Mouse (Mus musculus): Measurements from ENCODE around the gene Clybl. TPM values are rescaled to one million over a fixed set of nuclear protein-coding genes. Genes with fewer than 3 reads are reported as not detected.

The Clybl gene
- total RNA-seq, 2 experiments from 2014 or later = 131 to 137 TPM

- no peak for DNase-seq
Measured at GRCm38 (mm10) chr14:122246919-122247859, 65.7 kb downstream of the Clybl start.

DNA sequence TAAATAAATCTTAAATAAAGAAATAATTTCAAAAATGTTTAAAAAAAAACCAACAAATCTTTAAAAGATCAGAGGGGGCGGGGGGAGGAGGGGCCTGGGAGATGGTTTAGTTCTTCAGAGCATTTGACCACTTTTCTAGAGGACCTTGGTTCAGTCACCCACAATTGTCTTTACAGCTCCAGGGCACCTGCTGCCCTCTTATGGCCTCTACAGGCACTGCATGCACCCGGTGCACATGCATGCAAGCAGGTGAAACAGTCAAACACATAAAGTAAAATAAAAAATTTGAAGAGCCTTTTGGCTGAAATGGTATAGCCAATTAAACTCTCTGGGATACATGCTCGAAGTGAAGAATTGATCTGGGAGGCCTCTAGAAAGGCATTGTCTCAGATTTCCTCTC is 67.6 kb downstream of the Clybl start:
- DNase-seq = no peak

GRCm38 (mm10) chr14:122251346-122251745 is 69.8 kb downstream of the Clybl start:
- DNase-seq = no peak

DNA sequence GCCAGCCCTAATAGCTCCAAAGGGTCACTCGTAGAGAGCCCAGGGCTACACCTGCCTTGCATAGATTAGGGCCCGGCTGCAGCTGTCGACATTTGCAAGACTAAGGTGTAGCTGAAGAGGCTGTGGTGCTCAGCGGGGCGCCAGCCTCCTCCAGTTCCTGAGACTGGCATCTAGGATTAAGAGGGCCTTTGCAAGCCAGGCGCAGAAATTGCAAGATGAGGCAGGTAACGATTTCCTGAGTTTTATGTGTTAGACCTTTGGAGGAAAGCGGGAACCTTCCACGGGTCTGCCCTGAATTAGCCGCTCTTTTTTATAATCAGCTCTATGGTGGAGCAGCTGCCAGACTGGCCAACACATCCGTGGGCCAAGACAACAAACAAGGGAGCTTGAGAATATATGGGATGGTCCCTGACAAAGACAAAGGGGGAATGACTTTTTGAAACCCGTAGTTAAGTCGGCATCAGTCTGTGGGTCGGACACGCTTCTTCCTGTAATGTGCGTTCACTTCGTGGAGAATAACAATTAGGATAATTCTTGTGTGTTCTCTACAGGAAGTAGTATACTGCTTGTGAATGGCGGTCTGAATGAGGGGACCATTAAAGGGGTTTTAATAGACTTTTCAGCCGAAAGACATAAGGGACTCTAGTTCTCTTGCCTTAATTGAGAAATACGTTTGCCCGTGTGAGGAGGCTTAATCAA is 74.2 kb downstream of the Clybl start:
- DNase-seq = no peak

DNA sequence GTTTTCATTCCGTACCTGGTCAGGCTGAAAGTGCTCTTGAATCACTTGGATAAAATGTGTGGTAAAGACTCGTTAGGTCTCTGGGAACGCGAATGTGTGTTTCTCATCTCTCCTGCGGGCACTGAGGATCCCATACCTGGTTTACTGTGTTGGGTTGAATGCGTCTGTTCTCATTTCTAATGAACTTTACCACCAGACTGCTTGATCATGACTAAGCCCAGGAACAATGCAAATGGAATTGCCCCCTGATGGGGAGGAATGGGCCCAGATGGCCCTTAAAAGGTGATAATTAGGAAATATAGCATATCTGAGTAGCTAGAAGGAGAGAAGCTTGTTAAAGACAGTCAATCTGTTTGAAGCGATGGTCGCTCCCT is 74.7 kb downstream of the Clybl start:
- DNase-seq = no peak

DNA sequence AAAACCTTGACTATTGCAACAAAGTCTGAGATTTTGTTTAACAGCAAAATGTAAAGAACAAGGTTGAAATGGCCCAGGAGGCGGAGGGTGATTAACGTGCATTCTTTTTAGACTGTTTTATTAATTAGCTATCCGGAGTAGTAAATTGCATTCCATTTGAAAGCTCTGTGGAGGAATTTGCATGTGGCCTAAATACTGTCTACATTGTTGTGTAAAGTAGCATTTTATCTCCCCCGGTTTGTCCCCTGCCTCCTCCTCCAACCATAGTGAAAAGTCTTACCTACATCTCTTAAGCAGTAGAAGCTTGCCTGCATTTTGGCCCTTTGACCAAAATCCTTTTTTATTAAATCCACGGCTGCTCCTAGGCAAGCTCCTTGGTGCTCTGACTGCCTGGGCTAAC is 76.8 kb downstream of the Clybl start:
- DNase-seq = no peak

DNA sequence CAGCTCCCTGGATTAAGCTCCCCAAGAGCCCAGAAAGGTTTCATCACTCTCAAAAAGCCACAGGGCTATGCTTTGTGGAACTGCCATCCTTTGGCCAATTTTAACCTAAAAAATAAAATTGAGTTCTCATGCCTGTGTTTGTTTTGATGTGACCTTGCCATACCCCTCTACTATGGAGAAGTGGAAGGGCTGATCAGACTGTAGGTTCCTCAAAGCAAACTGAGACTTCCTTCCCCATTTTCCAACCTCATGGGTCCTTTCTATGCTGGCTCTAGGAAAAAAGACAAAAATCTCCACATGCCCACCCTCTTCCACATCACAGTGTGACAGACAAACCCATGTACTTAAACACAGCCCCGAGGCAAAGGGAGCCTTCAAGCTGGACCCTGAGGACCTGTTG is 79.7 kb downstream of the Clybl start:
- DNase-seq = peak in 1 of 2 experiments; percentile 15

DNA sequence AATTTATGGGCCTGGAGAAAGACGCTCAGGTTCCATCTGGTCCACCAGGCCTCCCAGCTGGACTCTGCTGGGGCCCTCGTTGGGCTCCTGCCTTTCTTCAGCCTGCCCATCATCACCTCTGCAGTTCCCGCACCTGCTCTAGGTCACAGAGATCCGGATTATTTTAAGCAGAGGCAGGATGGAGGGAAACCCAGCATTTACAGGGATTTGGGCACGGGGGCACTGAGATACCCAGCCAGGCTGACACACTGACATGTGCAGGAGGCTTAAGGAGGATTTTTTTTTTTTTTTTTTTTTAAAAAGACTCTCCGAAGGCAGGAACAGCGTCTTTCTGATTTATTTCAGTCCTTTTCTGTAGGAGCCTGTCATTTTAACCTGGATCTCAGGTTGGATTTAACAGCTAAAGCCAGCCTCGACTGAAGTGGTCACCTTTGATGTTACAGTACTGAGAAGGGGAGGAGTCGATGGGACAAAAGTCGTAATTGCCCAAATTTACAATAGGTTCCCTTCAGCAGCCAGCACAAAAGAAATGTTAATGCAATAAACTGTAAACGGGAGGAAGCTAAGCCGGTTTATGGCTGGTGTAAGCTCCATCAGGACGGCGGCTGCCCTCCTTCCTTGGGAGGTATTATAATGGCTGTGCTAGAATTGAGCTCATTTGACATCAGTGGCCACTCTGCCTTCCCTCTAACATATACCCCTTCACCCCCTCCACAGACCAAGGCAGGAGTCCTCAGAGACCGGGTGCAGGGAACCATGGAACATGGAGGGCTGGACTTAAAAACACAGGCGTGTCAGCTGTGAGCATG is 81.6 kb downstream of the Clybl start:
- DNase-seq = no peak

GRCm38 (mm10) chr14:122265214-122265613 is 83.7 kb downstream of the Clybl start:
- DNase-seq = no peak

DNA sequence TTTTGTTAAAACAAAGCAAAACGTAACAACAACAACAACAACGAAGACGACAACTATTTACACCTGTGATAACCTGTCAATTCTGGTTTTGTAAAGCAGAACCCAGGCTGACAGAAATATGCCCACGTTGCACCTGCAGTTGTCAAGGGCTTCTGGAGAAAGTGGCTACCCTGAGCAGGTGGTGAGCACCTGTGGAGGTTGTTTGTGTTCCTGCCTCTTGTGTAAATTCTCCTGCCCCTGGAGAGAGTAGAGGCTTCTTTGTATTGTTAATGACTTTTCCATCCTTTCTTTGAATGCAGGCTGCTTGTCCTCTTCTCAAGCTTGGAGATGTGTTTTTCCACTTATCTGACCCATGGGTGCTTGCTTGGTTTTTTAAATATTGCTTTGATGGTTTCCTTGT is 86.1 kb downstream of the Clybl start:
- no peak for DNase-seq

DNA sequence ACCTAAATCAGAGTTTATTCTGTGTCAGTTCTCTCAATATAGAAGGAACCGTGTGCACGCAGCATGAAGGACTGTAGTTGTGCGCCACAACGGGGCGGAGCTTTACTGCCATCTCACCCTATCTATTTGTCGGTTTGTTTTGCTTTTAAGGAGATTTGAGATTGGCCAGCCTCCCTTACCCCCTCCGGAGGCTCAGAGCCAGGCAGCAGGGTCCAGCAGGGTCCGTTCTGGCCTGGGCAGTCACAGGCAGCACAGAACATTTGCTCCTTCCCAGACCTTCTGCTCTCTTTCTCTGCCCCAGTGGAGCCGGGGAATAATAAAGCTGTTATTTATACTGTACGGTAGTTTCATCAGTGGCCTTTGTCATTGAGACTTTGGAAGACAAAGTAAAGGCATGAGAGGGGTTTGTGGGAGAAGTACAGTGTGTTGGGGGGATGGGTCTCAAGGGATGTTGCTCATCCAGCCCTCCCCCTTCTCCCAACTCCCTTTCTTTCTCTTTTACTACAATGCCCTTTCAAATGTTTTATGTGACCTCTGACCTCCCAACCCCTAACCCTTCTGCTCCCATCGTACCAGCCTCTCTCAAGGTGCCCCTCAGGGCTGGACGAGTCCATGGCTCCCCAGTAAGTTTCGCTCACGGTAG is 89.7 kb downstream of the Clybl start:
- no peak for DNase-seq

DNA sequence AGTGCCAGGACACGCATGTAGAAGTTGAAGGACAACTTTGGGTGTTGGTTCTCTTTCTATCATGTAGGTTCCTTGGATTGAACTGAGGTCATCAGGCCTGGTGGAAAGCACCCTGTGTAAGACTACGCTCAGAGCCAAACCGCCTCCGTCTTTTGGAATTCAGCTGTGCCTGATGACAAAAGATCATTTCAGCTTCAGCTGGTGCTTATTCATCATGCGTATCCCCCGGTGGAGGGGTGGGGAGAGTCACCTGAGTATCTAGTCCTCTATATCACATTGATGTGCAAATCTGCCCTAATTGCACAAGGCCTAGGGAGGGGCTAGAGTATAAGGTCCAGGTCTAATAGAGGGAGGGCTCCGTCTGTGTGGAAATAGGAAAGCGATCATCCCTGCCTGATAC is 95.6 kb downstream of the Clybl start:
- DNase-seq = no peak

- peak in 1 of 2 experiments; percentile 16 for DNase-seq
Measured at GRCm38 (mm10) chr14:122279462-122280308, 98.2 kb downstream of the Clybl start.

GRCm38 (mm10) chr14:122280309-122281071 is 99.0 kb downstream of the Clybl start:
- peak in 1 of 2 experiments; percentile 31 for DNase-seq

- no peak for DNase-seq
Measured at GRCm38 (mm10) chr14:122281072-122281634, 99.6 kb downstream of the Clybl start.

DNA sequence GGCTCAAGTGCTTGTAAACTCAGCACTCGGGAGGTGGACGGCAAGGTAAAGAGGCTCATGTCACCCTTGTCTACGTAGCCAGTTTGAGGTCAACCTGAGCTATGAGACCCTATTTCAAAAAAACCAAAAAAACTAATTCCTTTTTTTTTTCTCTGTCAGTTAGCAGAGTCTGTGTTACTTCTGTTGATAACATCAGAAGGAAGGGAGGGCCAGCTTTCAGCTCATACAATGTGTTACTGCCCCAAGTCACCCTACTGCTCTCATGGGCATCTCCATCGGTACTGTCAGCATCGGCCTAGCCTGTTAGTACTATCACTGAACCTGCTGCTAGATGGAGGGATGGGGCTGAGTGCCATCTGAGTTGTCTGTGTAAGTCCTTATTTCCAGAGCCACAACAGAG is 102.5 kb downstream of the Clybl start:
- no peak for DNase-seq

DNA sequence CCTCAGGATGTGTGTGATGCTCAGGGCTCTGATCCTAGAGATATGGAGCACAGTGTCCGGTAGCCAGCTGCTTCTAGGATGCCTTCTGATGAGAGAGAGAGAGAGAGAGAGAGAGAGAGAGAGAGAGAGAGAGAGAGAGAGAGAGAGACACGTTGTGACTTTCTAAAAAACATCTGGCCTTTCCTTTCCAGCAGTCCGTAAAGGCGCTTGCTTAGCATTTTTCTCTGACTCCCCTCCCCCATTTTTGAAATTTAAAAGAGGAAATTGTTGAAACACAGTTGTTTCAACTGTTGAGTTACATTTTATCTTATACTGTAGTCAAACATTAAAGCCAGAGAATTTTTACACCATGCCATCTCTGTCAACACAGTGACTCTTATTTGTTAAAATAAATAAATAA is 114.9 kb downstream of the Clybl start:
- no peak for DNase-seq

- DNase-seq = no peak
Measured at GRCm38 (mm10) chr14:122296864-122297263, 115.4 kb downstream of the Clybl start.

DNA sequence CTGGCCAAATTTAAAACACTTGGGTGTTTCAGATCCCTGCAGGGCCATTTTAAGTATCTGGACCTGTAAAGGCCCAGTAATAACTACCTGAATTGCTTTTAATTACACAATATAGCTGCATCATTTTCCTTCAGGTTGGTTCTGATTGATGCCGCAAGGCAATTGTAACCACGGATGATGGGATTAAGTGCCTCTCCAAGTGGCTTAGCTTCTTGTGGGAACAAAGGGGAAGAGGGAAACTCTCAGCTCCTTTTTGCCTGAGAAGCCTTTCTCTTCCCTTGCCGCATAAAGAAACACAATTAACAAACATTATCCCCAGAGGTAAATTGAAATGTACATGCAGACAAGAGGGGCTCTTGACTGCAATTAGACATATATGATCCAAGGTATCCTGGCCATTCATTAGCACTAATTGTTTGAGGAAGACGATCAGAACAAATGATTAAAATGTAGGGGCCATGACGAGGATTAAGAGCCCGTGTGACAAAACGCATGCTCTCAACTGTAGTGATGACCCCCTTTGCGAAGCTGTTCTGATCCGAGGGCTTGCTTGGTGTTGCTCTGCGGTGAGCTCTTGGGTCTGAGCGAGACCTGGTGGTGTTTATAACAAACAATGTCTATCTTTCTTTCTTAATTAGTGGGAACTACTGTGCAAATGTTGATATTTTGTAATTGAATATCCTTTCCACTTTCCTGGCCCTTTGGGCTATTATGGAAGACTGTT is 116.0 kb downstream of the Clybl start:
- DNase-seq = no peak
